Mouse (Mus musculus): ENCODE measurements around the gene Tom1l2.

GRCm38 (mm10) chr11:60208712-60209111 is 144.0 kb downstream of the Tom1l2 start:
- TF ChIP-seq CTCF (IDR thresholded peaks at IDR 0.05; ENCODE audit: extremely low read depth, insufficient read depth, low read length), result no peak
- TF ChIP-seq POLR2A (IDR thresholded peaks at IDR 0.05; ENCODE audit: extremely low read depth, insufficient read depth, low read length), result no peak
